Mouse (Mus musculus): ENCODE measurements around the gene Rab10. TPM values are rescaled to one million over a fixed set of nuclear protein-coding genes. Genes with fewer than 3 reads are reported as not detected.

The Rab10 gene
- 100 to 1,000 TPM; 123 to 128 TPM for total RNA-seq (2021)

DNA sequence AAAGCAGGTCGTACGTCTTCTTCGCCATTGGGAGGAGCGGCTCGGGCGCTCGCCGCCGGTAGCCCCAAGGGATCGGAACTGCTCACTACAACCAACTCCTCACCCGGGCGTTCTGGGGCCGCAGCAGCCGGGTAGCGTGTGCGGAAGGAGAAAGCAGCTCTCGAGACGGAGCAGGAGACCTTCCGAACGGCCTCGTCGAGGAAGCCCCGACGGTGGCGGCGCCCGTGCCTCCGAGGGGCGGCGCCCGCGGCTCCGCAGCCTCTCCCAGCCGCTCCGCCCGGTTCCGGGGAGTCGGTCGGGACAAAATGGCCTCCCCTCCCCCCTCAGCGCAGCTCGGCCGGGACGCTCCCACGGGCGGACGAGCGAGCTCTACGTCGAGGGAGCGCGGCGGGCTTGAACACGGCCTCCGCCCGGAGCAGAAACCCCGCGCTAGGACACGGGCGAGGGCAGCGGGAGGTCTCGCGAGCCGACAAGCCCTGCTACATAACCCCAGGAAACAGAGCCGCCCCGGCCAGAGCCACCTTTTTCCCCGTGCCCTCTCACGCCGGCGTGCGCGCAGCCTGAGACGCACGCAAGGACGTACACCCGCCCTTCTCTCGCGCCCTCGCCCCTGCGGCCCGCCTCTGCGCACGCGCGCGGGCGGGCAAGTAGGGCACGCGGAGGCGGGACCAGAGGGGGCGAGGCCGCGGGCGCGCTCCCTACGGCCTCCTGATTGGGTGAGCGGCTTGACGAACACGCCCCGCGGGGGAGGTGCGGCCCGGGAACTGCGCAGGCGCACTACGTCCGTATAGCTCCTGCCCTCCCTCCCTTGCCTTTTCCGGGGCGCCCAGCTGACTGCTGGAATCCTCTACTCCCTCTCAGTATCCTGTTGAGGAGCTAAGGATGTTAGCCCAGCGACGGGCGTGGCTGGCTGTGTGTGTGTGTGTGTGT is at the start of gene Rab10:
Gene Rab10 (minus strand): TSS at position 579 of the 930 bp plus-strand sequence.
- intact Hi-C loops (cut with DNase I) = loop anchor here (1.0 to 5.0 kb wide), 4 partner anchors 49 to 117 kb away; partner anchors contain the start of gene Asxl2
- DNase-seq = peak; percentile 97 to 98

DNA sequence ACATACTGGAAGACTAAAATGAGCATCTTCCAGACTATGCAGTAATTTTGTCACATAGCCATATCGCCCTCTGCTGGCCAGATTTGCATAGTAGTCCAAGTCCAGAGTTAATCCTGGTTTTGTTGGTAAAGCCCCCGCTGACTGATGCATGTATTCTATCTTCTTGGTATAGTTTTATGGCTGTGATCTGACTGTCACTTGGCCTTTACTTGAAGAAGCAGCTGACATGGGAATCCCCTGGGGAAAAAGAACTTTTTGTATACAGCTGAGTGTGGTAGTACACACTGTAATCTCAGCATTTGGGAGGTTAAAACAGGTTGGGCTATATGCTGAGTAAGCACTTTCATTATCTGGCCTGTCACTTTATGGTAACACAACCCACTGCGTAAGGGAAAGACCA is 49.5 kb upstream of the Rab10 start:
- peak; percentile 82 to 89 for DNase-seq
- intact Hi-C loops (cut with DNase I) = loop anchor here (1.0 to 5.0 kb wide), 3 partner anchors 49 to 261 kb away; no protein-coding TSS in a partner anchor

DNA sequence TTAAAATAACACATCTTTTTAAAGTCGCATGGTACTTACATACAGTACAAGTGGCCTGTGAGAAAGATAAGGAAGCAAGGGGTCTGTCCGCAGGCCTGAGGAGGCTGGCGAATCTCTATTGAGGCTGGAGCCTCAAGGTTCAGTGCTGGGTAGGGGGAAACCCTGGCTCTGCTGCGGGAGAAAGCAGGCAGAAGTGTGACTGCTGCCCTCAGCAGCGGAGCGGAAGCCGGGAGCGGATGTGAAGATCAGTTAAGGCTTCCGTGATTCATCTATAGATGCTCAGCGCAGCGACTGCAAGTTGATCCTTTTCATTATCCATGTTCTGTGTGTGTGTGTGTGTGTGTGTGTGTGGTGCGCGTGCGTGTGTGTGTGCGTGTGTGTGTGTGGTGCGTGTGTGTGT is 47.1 kb upstream of the Rab10 start:
- intact Hi-C loops (cut with DNase I) = loop anchor here (5.0 kb wide), 1 partner anchor 105 kb away; no protein-coding TSS in a partner anchor
- DNase-seq = no peak

DNA sequence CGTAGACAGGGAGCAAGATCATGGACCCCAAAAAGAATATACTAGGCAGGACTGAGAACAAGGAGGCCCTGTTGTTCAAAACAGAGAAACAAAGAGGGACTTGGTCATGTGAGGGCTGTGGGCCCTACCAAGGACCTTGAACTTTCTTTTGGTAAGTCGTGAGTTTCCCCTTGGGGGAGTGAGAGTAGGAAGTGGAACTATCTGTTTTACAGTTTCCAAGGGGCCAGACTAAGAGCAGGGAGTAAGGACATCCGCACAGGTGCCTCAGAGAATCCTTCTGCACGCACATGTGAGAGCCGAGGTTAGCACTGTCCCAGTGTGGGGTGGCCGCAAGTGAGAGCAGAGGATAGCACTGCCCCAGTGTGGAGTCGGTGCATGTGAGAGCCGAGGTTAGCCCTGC is 45.3 kb upstream of the Rab10 start:
- no peak for DNase-seq
- intact Hi-C loops (cut with DNase I) = loop anchor here (5.0 kb wide), 1 partner anchor 103 kb away; no protein-coding TSS in a partner anchor

DNA sequence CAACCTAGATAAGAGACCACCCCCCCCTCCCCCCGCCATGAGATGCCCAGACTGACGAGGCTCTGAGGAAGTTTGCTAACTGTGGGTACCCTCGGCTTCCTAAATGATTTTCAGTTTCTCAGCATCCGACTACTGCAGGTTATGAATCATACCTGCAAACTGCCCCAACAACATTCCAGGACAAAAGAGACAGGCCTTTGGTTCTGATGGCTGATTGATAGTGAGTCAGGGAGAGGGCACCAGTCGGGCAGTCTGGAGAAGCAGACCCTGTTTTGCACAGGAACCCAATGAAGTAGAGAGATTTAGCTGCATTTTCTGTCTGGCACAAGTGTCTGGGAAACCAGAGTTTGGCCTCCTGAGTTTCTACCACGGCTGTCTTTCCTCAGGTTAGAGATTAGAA is 42.4 kb upstream of the Rab10 start:
- DNase-seq = no peak
- intact Hi-C loops (cut with DNase I) = no loop called here

DNA sequence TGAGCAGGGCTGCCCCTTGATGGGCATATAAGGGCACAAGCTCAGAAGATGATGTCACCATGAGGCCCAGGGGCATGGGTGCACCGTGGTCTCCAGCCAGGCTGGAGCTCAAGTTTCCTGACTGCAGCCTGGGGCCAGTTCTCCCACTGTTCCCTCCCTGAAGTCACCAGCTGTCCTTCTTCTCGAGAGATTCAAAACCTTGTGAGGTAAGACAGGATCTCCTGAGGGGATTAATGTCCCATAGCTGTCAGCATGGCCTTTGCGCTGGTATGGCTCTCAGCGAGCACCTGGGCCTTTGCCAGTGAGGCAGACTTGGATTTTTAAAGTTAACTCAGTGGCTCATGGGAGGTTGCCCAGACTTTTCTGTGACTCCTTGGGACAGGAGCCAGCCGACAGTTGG is 40.4 kb upstream of the Rab10 start:
- intact Hi-C loops (cut with DNase I) = no loop called here
- DNase-seq = peak in 1 of 2 experiments; percentile 11

DNA sequence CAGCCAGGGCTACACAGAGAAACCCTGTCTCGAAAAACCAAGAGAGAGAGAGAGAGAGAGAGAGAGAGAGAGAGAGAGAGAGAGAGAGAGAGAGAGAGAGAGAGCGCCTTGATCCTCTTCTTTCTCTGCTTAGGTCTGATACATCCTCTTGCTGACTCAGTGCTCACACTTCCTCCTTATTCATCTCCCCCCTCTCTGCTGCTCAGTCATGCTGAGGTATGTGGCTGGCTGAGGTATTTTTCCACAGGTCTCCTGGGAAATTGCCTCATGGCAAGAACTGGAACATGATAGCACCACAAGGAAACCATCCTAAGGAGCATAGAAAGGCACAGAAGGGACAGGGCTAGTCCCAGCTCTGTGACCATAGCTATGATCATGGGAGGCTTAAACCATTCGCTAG is 39.6 kb upstream of the Rab10 start:
- no peak for DNase-seq
- intact Hi-C loops (cut with DNase I) = no loop called here

DNA sequence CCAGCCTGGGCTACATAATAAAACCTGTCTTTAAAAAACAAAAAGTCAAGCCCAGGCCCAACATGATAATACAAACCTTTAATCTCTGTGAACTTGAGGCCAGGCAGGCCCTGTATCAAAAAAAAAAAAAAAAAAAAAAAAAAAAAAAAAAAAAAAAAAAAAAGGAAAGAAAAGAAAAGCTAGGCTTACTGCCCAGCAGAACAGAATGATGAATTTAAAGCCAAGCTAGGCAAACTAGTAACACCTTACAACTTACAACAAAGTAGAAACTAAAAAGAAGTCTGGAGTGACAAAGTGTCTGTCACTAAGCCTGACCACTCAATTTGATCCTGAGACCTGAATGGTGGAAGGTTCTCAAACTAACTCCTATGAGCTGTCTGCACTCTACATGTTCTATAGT is 37.9 kb upstream of the Rab10 start:
- DNase-seq = no peak
- intact Hi-C loops (cut with DNase I) = no loop called here

DNA sequence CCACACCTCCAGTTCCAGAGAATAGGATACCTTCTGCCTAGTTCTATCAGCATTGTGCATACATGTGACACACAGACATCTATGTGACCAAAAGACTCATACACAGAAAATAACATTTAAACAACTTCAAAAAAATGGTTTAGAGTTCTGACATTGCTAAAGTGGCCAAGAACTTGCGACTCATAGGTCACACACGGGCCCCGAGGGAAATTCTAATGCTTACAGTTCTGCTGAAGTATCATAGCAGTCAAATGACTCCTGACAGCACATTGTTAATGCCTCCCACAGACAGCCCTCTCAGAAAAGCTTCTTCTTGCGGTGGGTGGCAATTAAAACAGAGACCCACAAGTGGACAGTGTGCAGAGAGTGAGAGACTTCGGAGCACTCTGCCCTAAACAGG is 35.3 kb upstream of the Rab10 start:
- DNase-seq = no peak
- intact Hi-C loops (cut with DNase I) = no loop called here

DNA sequence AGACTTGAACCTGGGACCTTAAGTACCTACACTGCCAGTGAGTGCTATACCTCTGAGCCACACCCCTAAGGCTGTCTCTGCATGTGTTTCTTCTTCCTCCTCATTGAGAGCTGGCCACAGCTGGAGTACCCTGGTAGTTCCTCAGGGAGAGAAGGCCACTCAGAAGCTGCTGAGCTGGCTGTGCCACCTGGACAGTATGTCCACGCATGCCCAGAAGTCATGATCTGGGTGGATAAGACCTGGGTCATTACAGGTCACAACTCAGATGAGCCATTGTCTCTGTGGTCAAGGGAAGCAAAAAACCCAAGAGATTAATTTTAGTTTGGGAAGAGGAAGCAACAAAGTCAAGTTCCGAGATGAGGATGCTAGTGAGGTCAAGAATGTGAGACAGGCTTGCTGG is 34.4 kb upstream of the Rab10 start:
- intact Hi-C loops (cut with DNase I) = no loop called here
- DNase-seq = no peak

DNA sequence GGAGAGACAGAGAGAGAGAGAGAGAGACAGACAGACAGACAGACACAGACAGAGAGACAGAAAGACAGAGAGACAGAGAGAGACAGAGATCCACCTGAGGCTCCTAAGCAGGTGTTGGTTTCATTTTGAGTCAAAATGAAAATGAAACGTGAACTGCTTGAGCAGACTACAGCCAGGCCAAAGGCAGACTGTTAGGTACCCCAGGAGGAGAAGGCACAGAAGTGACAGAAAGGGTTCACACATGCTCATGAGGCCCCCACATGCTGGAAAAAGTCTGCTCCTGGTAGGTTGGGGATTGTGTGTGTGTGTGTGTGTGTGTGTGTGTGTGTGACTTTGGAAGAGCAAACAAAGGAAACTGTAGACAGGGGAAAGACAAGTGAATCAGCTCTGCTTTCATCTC is 29.2 kb upstream of the Rab10 start:
- no peak for DNase-seq
- intact Hi-C loops (cut with DNase I) = no loop called here

DNA sequence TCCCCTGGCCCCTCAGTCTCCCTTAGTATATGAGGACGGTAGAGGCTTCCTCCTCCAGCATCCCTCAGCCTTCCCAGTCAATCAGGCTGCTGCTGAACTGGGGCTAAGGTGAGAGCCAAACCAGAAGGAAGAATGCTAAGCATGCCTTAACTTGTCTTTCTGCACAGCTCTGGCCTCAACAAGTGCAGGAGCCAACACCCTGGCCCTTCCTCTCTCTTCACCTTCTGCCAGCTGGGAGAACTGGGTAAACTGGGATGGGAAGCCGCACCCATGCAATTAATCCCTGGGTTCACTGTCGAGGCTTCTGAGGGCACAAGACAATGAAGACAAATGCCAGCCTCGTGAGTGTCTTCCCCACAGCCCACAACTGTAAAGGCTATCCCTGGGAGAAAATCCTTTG is 19.9 kb upstream of the Rab10 start:
- DNase-seq = no peak
- intact Hi-C loops (cut with DNase I) = no loop called here

DNA sequence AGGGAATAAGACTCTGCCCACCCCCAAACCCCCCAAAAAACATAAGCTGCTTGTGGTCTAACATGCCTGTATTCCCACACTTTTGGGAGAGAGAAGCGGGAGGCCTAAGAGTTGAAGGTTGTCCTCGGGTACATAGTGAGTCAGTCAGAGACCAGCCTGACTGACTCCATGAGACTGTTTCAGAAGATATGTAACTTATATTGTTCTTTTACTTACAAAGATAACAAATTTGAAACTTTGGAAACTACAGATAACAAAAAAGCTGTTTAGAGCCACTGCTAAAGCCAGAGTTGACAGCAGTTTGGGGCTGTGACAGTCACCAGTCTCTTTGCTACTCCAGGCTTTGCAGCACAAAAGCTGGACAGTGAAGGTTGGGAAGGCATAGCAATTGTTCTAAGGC is 15.5 kb upstream of the Rab10 start:
- intact Hi-C loops (cut with DNase I) = no loop called here
- DNase-seq = no peak

DNA sequence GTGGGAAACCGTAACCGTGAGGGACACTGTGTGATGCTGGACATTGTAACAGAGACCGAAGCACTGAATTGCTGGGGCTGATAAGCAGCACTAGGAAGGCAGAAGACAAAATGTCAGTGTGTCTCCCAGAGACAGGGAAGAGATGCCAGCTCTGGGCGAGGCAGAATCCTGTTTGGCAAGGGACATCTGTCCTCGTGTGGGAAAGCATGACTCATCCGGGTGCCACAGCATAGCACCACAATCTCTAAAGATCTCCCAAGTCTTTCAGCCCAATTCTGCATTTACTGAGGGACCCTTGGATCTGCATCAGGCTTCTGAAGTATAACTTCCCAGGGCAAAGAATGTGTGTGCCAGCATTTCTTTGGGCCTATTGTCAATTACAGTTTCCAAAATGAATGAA is 13.5 kb upstream of the Rab10 start:
- intact Hi-C loops (cut with DNase I) = no loop called here
- peak in 1 of 2 experiments; percentile 6 for DNase-seq

DNA sequence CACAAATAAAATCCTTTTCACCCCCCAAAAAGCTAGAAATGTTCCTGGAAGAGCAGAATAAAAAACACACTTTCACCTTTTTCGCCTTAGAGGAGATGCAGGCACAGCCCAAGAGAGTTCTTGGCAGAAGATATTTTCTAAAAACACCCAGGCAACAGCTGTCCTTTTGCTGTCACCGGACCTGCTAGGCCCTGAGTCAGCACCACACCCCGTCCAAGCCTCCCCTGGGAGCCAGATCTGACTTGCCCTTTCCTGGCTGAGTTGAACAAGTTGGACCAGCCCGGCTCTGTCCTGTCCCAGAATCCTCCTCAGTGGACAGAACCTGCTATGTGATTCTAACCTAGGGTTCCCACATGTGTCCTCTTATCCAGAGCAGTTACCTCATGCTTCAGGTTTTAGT is 9.6 kb upstream of the Rab10 start:
- DNase-seq = peak; percentile 42 to 50
- intact Hi-C loops (cut with DNase I) = no loop called here

DNA sequence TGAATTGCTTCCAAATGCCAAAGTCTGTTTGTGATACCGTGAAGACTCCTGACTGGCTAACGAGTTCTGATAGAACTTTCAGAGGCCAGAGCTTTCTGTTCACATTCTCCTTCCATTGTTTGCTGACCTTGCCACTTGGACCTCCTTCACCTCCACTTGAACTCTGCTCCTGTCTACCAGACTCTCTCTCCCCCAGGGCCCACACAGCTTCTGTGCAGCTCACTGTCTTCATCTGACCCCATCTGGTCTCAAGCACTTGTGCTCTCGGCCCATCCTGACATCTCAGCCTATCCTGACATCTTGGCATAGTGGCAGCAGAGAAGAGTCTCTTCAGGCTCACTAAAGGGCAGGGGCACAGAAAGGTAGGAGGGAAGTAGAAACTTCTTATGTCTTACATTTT is 7.2 kb upstream of the Rab10 start:
- intact Hi-C loops (cut with DNase I) = no loop called here
- no peak for DNase-seq

DNA sequence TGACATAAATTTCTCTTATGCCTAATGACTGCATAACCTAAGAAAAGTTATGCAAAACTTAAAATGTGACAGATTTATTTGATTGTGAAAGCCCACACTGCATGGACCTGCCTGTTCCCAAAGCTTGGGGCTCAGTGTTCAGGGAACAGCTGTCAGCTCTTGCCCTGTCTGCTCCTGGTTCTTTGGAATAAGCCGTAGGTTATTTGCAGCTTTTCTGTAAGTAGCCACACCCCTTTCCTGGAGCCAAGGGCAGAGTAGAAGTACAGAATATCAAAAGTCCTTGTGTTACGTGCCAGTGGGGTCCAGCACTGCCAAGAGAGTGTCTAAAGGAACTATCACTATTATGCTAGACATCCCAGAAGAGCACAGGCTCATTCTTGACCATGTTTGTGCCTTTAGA is 6.3 kb upstream of the Rab10 start:
- intact Hi-C loops (cut with DNase I) = no loop called here
- no peak for DNase-seq

DNA sequence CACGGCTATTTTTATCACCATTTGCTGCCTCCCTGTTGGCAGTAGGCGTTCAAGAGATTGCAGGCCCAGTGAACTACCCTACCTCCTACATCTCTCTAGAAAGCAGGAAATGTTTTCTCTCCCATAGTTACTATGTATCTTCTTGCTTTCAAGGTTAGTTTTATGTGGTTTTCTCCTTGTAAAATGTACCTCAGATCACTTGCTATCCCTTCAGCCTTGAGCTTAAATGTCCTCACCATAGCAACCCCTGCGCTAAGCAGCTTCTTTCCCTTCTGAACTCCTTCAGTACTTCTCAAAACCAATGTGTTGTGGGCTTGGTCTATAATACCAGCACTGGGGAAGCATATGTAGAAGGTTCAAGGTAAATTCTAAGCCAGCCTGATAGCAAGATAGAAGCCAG is 3.1 kb upstream of the Rab10 start:
- intact Hi-C loops (cut with DNase I) = no loop called here
- no peak for DNase-seq

DNA sequence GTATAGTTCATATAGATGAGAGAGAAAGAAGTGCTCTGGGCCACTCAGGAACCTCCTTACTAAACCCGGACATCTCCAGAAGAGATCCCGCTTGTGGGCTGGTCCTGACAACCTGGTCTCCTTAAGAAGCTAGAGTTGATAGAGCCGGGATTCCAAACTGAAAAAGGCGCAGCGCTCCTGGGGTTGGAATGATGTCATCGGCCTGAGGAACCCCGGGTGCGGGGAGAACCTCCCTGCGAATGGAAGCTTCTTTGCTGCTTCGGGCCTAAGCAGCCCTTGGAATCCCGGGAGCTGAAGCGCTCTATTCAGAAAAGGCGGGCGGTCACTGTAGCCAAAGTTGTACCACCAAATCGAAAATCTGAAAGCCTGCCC is 538 bp upstream of the Rab10 start:
- intact Hi-C loops (cut with DNase I) = loop anchor here (2.0 kb wide), 1 partner anchor 48 kb away; no protein-coding TSS in a partner anchor
- no peak for DNase-seq

DNA sequence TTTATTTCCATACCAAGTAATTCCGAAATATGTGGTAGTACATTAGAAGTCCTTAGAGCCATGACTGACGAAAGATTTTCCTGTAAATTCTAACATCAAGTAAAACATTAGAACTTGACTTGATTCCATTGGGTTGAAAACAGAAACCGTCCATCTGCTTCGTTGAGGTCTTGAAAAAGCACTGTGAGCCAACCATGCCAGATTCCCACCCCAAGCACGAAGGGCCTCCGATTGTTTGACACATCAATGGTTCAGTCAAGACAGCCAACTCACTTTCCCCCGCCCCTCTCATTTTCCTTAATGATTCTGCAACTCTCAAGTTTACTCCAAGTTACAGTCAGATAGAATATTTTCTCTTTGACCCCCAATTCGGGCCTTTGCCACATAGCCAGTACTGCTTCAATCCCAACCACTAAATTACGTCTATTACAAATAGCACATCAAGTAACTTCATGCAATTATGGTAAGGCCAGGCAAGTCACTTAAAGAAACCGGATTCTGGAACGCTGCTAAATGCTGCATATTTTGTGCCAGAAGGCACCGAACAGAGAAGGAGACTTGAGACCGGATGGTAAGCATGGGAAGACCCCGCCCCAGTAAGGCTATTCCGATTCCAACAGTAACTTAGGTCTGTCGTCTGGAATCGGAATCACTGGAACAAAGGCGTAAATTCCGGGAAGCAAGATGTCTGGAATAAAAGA is 1.1 kb downstream of the Rab10 start:
- intact Hi-C loops (cut with DNase I) = loop anchor here (1.0 to 5.0 kb wide), 3 partner anchors 56 to 118 kb away; partner anchors contain the start of gene Asxl2
- no peak for DNase-seq

DNA sequence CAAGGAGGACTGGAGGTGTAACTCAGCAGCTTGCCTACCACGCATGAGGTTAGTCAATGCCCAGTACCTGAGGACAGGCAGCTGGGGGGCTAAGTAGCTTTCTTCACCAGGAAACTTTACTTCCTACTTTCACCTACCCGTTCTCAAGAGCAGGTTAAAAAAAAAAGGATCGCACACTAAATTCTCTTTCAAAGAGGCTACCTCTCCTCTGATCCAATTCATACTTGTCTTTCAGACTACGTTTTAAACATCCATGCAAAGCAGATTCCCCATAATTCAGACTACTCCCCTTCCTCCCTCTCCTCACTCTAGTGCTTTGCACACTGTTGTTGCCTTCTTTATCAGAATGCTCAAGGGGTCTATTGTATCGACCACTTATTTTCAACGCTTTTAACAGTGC is 2.2 kb downstream of the Rab10 start:
- intact Hi-C loops (cut with DNase I) = loop anchor here (5.0 kb wide), 1 partner anchor 55 kb away; no protein-coding TSS in a partner anchor
- DNase-seq = no peak
